Mouse (Mus musculus): ENCODE results near the gene Gm13288.
A peak's percentile ranks its signal among the peaks of the same experiment; 100 is the strongest.
"Not testable (repeated sequence)": the region's sequence is repeated elsewhere in the genome, so short reads cannot be mapped to it uniquely, and the experiment has no call there.

Gm13288 gene

GRCm38 (mm10) chr4:88805231-88805630, at the start of gene Gm13288:
Gene Gm13288 (plus strand): TSS chr4:88805531.
- DNase-seq = not testable (repeated sequence)

- DNase-seq = peak in 1 of 2 experiments; percentile 27
These were observed 48.5 kb upstream of the Gm13288 start for GRCm38 (mm10) chr4:88756581-88757513.

- peak; percentile 87 to 93 for DNase-seq
These were observed 47.7 kb upstream of the Gm13288 start for GRCm38 (mm10) chr4:88757628-88758031.

DNA sequence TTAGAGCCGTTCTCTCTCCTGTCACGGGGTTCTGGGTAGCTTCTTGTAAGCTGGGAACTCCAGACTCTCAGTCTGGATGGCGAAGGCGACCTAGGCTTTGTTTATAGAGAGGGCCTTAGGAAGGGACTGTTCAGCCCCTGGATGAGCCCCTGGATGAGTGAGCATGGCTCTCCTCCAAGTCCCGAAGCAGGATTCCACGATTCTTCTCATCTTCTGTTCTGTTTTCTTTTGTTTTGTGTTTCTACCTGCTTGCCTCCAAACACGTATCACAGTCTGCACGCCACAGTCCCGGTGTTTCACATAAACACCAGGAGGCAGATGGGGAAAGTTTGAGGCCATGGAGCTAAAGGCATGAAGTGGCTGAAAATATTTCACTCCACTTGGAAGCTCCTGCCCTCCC, 46.6 kb upstream of the Gm13288 start:
- DNase-seq = not testable (repeated sequence)

- peak in 1 of 2 experiments; percentile 48 for DNase-seq
These were observed 45.6 kb upstream of the Gm13288 start, which contains the start of gene Gm13283 for GRCm38 (mm10) chr4:88759610-88760268. Gene Gm13283 (plus strand): TSS chr4:88760119.

- DNase-seq = peak; percentile 73 to 76
These were observed 44.9 kb upstream of the Gm13288 start for GRCm38 (mm10) chr4:88760431-88760830.

- DNase-seq = peak; percentile 65 to 74
These were observed 43.6 kb upstream of the Gm13288 start for GRCm38 (mm10) chr4:88761776-88762175.

- peak in 1 of 2 experiments; percentile 33 for DNase-seq
These were observed 43.0 kb upstream of the Gm13288 start for GRCm38 (mm10) chr4:88762341-88762740.

DNA sequence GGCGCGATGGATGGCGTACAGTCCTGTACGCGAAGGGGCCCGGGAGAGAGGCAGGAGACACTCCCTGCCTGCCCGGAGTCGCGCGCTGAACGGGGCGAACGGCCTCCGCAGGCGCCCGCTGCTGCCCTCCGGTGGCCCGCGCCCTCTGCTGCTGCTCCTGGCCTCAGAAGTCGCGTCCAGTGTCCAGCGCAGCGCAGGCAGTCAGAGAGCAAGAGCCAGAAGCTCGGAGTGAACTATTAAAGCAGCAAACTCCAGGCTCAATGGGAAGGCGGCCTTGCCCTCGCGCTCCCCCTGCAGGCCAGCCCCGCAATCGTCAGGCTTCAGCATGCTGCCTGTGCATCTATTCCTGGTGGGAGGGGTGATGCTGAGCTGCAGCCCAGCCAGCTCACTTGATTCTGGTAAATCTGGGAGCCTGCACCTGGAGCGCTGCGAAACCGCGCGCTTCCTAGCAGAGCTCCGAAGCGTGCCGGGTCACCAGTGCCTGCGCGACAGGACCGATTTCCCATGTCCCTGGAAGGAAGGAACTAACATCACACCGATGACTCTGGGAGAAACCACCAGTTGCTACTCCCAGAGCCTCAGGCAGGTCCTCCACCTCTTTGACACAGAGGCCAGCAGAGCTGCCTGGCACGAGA, 41.8 kb upstream of the Gm13288 start:
- DNase-seq = peak; percentile 55 to 60

DNA sequence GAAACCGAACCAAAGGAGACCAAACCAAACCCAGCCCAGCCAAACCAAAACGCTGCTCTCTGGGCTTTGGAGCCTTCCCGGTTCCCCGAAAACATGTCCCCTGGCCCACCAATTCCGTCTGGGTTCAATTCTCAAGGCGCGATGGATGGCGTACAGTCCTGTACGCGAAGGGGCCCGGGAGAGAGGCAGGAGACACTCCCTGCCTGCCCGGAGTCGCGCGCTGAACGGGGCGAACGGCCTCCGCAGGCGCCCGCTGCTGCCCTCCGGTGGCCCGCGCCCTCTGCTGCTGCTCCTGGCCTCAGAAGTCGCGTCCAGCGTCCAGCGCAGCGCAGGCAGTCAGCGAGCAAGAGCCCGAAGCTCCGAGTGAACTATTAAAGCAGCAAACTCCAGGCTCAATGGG, 31.8 kb upstream of the Gm13288 start, which contains the start of gene Gm13290:
Gm13290 (plus strand) TSS at position 301 of the 400 bp plus-strand sequence.
- DNase-seq = not testable (repeated sequence)

- not testable (repeated sequence) for DNase-seq
These were observed 28.7 kb upstream of the Gm13288 start, which contains the start of gene Gm13289 for GRCm38 (mm10) chr4:88776622-88777021. Gene Gm13289 (plus strand): TSS chr4:88776922.

DNA sequence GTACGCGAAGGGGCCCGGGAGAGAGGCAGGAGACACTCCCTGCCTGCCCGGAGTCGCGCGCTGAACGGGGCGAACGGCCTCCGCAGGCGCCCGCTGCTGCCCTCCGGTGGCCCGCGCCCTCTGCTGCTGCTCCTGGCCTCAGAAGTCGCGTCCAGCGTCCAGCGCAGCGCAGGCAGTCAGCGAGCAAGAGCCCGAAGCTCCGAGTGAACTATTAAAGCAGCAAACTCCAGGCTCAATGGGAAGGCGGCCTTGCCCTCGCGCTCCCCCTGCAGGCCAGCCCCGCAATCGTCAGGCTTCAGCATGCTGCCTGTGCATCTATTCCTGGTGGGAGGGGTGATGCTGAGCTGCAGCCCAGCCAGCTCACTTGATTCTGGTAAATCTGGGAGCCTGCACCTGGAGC, 25.8 kb upstream of the Gm13288 start, which contains the start of gene Gm13272:
Gm13272 (plus strand) TSS at position 301 of the 400 bp plus-strand sequence.
- not testable (repeated sequence) for DNase-seq

- DNase-seq = peak in 1 of 2 experiments; percentile 20
These were observed 25.0 kb upstream of the Gm13288 start for GRCm38 (mm10) chr4:88780320-88780719.

DNA sequence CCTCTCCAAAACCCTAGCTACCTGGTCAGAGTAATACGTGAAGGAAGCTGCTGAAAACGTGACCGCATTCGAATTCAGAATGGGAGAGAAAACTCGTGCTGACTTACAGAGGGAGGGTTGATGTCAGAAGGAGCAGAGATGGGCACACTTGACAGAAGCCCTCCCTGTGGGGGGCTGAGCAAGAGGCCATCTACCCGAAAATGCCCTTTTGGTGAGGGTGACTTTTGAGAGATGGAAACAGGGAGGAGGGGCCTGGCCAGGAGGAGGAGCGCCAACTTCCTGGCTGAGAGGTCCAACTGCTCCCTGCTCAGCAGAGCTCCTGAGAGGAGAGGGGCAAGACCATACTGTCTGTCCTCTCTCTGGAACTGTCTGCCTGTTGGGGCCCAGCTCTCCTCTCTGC, 23.5 kb upstream of the Gm13288 start, which contains the start of gene Ifnz:
Ifnz (plus strand) TSS at position 301 of the 400 bp plus-strand sequence.
- DNase-seq = not testable (repeated sequence)

- DNase-seq = peak in 1 of 2 experiments; percentile 19
These were observed 23.0 kb upstream of the Gm13288 start for GRCm38 (mm10) chr4:88782335-88782734.

DNA sequence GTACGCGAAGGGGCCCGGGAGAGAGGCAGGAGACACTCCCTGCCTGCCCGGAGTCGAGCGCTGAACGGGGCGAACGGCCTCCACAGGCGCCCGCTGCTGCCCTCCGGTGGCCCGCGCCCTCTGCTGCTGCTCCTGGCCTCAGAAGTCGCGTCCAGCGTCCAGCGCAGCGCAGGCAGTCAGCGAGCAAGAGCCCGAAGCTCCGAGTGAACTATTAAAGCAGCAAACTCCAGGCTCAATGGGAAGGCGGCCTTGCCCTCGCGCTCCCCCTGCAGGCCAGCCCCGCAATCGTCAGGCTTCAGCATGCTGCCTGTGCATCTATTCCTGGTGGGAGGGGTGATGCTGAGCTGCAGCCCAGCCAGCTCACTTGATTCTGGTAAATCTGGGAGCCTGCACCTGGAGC, 19.9 kb upstream of the Gm13288 start, which contains the start of gene Gm13276:
Gm13276 (plus strand) TSS at position 301 of the 400 bp plus-strand sequence.
- not testable (repeated sequence) for DNase-seq

GRCm38 (mm10) chr4:88788402-88788801, 16.9 kb upstream of the Gm13288 start, which contains the start of gene Gm13277:
Gene Gm13277 (plus strand): TSS chr4:88788632.
- DNase-seq = peak; percentile 75 to 78

- DNase-seq = not testable (repeated sequence)
These were observed 14.1 kb upstream of the Gm13288 start, which contains the start of gene Gm13278 for GRCm38 (mm10) chr4:88791250-88791649. Gene Gm13278 (plus strand): TSS chr4:88791550.

- peak; percentile 49 to 74 for DNase-seq
These were observed 11.2 kb upstream of the Gm13288 start, which contains the start of gene Gm13275 for GRCm38 (mm10) chr4:88793936-88794675. Gene Gm13275 (plus strand): TSS chr4:88794487.

DNA sequence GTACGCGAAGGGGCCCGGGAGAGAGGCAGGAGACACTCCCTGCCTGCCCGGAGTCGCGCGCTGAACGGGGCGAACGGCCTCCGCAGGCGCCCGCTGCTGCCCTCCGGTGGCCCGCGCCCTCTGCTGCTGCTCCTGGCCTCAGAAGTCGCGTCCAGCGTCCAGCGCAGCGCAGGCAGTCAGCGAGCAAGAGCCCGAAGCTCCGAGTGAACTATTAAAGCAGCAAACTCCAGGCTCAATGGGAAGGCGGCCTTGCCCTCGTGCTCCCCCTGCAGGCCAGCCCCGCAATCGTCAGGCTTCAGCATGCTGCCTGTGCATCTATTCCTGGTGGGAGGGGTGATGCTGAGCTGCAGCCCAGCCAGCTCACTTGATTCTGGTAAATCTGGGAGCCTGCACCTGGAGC, 8.2 kb upstream of the Gm13288 start, which contains the start of gene Gm13279:
Gm13279 (plus strand) TSS at position 301 of the 400 bp plus-strand sequence.
- DNase-seq = not testable (repeated sequence)

- DNase-seq = not testable (repeated sequence)
These were observed 6.0 kb upstream of the Gm13288 start, which contains the start of gene Gm13285 for GRCm38 (mm10) chr4:88799365-88799764. Gene Gm13285 (plus strand): TSS chr4:88799665.
